Mouse (Mus musculus) ovary, adult 10 weeks (tissue): ENCODE measurements around the gene B4galnt2. TPM values are rescaled to one million over a fixed set of nuclear protein-coding genes. Genes with fewer than 3 reads are reported as not detected.

Source experiments
- polyA plus RNA-seq: library from polyadenylated mRNA; stranded (reverse); fragments of 350-450 nt; fragmentation: Illumina TruSeq; extraction: RNeasy Lipid Tissue Mini Kit (QIAGEN cat#74804); gene quantifications from one replicate; pipeline ENCODE4 v1.2.3, GENCODE M21; 2014

Gene B4galnt2
- 0.43 TPM for polyA plus RNA-seq

DNA sequence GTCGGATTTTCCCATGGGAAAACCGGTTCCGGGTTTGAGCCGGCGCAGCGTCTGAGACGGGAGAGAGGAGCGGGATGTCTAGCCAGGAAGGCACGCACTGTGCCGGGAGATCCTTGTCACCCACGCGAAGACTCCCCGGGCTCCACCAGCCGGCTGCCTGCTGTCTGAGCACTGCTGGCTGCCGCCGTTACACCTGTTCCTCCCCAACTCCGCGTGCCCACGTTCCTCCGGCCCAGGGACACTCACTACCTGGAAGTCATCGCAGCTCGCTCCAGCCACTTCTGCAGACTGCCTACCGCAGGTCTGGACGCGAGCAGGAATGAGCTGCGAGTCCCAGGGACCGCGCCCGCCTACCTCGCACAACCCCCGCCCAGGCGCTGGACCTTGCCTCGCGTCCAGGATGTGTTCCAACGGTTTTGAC is at the start of gene B4galnt2:
Gene B4galnt2, minus strand, starts transcription at position 321 of the 421 bp plus-strand sequence.

DNA sequence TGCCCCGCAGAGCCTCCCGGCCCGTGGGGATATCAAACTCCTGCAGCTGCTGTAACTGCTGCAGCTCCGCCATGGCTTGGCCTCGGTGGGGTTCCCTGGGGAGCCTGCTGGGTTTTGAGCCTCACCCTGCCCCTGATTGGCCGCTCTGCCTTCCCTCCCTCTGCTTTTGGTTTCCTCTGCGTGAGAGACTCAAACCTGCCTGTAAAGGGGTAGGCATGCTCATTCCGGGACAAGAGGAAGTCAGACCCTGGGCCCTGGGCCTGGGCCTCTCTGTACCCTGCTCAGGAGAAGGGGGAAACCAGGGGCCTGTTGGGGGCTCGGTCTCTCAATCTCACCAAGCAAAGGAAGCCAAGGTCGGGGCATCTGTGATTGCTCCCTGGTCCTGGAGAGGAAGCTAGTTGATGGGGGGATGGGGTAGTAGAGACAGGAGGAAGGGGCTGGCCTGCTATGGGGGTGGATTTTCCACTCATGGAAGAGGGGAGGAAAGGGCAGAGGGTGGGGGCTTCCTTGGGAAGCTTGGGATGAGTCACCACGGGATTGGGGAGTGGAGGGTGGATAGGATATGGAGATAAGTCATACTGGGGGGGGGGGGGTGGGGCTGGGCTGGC is 72.5 kb downstream of the B4galnt2 start, which contains the start of gene Abi3:
Gene Abi3, minus strand, starts transcription at position 403 of the 608 bp plus-strand sequence.

DNA sequence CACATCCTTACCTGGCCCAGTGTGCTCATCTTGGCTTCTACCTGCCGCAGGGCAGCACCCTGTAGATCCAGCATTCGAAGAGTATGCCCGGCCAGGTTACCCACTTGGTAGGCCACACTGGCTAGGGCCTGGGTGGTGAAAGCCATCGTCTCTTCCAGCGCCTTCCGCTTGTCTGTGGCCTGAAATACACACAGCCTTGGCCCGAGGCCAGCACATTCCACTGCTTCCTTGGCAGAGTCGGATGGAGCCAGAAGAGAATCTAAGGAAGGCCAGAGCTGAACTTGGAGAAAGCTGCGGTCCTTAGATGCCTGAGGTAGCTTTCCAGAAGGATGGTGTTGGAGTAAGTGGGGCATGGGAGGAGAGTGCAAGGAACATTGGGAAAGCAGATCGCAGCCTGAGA is 77.6 kb downstream of the B4galnt2 start, which contains the start of gene Gngt2:
Gene Gngt2, plus strand, starts transcription at position 158 of the 400 bp plus-strand sequence.

DNA sequence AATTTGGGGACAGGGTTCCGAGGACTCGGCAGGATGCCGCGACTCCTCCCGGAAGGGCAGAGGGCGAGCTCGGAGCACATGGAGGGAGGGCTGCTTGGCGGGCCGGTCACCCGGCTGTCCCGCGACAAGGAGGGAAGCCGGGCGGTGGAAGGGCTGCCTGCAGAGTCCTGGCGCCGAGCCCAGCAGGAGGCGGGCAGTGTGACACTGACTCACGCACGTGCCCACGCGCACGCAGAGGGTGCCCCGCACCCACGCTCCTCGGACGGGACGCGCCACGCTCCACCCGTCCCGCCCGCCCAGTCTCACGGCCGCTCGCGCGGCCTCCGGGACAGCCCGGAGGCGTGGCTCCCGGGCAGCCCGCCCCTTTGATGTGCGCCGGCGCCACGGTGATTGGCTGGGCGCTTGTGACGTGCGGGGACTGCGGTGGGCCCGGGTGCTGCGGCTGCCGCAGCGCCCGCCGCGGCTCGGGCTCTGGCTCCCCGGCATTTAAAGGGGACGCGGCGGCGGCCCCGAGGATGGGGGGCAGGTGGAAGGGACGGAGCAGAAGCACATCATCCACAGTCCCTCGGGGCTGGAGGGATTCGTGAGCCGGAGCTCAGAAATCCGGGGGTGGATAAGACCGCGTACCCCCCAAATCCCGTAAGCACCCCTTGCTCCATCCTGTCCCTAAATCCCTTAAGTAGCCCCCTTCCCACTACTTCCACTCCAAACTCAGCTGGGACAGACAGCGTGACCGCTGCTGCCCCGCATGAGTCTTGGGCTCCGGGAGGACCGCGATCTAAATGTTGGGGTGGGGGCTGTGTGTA is 90.4 kb downstream of the B4galnt2 start, which contains the start of gene Phospho1:
Gene Phospho1, plus strand, starts transcription at position 429 of the 806 bp plus-strand sequence.

Other genes starting within 250 kb of the B4galnt2 start
- gene Phb, start 247.9 kb downstream of the B4galnt2 start, polyA plus RNA-seq: 7.8 TPM
- gene Zfp652, start 202.2 kb downstream of the B4galnt2 start, polyA plus RNA-seq: 39.1 TPM
- 0.14 TPM for gene B130006D01Rik, start 191.3 kb downstream of the B4galnt2 start, polyA plus RNA-seq
- gene Phospho1, start 90.4 kb downstream of the B4galnt2 start, polyA plus RNA-seq: not detected
- 2.6 TPM for gene Gngt2, start 77.7 kb downstream of the B4galnt2 start, polyA plus RNA-seq
- gene Abi3, start 72.4 kb downstream of the B4galnt2 start, polyA plus RNA-seq: not detected
- gene Igf2bp1, start 91.0 kb upstream of the B4galnt2 start, polyA plus RNA-seq: not detected
- not detected for gene Gip, start 109.7 kb upstream of the B4galnt2 start, polyA plus RNA-seq
- 9.0 TPM for gene Snf8, start 120.0 kb upstream of the B4galnt2 start, polyA plus RNA-seq
- 26.7 TPM for gene Ube2z, start 150.5 kb upstream of the B4galnt2 start, polyA plus RNA-seq
- 4.8 TPM for gene Atp5g1, start 160.8 kb upstream of the B4galnt2 start, polyA plus RNA-seq
- gene Calcoco2, start 197.1 kb upstream of the B4galnt2 start, polyA plus RNA-seq: 0.57 TPM
- gene Ttll6, start 218.9 kb upstream of the B4galnt2 start, polyA plus RNA-seq: not detected